Comparison of ENCODE assay signal across 17 mouse cellular contexts in the genomic region with DNA sequence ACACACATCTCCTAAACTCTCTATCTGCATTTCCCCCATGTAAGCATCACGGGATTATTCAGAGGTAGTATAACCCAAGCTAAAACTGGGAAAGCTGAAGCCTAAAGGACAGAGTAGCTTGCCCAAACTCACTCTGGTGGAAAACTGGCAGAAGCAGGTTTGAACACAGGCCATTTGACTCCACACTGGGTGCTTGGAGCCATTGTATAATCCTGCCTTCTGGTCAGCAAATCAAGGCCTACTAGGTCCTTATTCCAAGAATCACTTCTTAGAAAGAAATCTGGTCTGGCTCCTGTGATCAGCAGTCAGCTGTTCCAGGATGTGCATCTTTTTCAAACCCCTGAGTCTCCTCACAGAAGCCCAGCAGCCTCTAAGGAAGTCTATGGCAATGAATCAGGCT.
"Had no signal": no experiment of that assay in that cellular context is flagged by ENCODE, and none has a peak within 500 bp of the region (broad histone marks: within the 10 kb centered on the region; RNA-seq: fewer than 3 reads in every experiment).

No protein-coding gene starts in this region.

- H3K27ac ChIP-seq: lung, embryonic 15.5 days; macrophage; midbrain, embryonic 13.5 days; midbrain, embryonic 15.5 days; neural tube, embryonic 12.5 days; stomach, embryonic 15.5 days; stomach, postnatal 0 days had no signal

- H3K27me3 ChIP-seq: lung, embryonic 15.5 days; megakaryocyte, embryonic 14.5 days; midbrain, embryonic 13.5 days; midbrain, embryonic 15.5 days; neural tube, embryonic 12.5 days; stomach, embryonic 15.5 days had no signal

- H3K9ac ChIP-seq: liver, postnatal 0 days; lung, embryonic 15.5 days; midbrain, embryonic 13.5 days; midbrain, embryonic 15.5 days; neural tube, embryonic 12.5 days; stomach, embryonic 15.5 days had no signal

- H3K4me2 ChIP-seq: lung, embryonic 15.5 days; midbrain, embryonic 13.5 days; midbrain, embryonic 15.5 days; neural tube, embryonic 12.5 days; stomach, embryonic 15.5 days had no signal

- H3K36me3 ChIP-seq: lung, embryonic 15.5 days; midbrain, embryonic 13.5 days; midbrain, embryonic 15.5 days; neural tube, embryonic 12.5 days; stomach, embryonic 15.5 days had no signal

- DNase-seq: liver, postnatal 0 days; lung, adult 2 months; lung, postnatal 14 days; lung, postnatal 36 days; right cerebral cortex, postnatal 14 days; thymus, adult 2 months; thymus, postnatal 25 days; thymus, postnatal 4 days had no signal

- H3K4me1 ChIP-seq: lung, embryonic 15.5 days; megakaryocyte, embryonic 14.5 days; midbrain, embryonic 13.5 days; midbrain, embryonic 15.5 days; neural tube, embryonic 12.5 days; stomach, embryonic 15.5 days had no signal

- H3K9me3 ChIP-seq: lung, embryonic 15.5 days; megakaryocyte, embryonic 14.5 days; midbrain, embryonic 13.5 days; midbrain, embryonic 15.5 days; neural tube, embryonic 12.5 days; stomach, embryonic 15.5 days had no signal

- H3K4me3 ChIP-seq: lung, embryonic 15.5 days; megakaryocyte, embryonic 14.5 days; midbrain, embryonic 13.5 days; midbrain, embryonic 15.5 days; neural tube, embryonic 12.5 days; stomach, embryonic 15.5 days had no signal

- ATAC-seq: liver, postnatal 0 days; lung, postnatal 0 days; midbrain, embryonic 13.5 days; midbrain, embryonic 15.5 days had no signal
